Mouse (Mus musculus) intestine, postnatal 0 days (tissue): Measurements from ENCODE around the gene Ildr2. TPM values are rescaled to one million over a fixed set of nuclear protein-coding genes. Genes with fewer than 3 reads are reported as not detected.

Source experiments
- ATAC-seq: fragments of 200-750 bp; cut with Nextera tagmentation; 2 replicates; pipeline ENCODE4 v1.8.0; 2017; ENCODE audit warnings: mild to moderate bottlenecking, moderate TSS enrichment, moderate library complexity
- H3K27ac ChIP-seq: fragments of 300-500 bp; sonication (generic); 2 replicates; pipeline ENCODE4 v1.5.1; 2014; ENCODE audit warnings: mild to moderate bottlenecking, low read depth, low read length, moderate library complexity
- H3K27me3 ChIP-seq: fragments of 300-500 bp; sonication (generic); replicated peaks from 2 replicates; pipeline ENCODE4 v1.6.1; 2014; ENCODE audit warnings: low read length, mixed read lengths; ENCODE audit not compliant: control insufficient read depth, insufficient read depth
- H3K36me3 ChIP-seq: fragments of 300-500 bp; sonication (generic); 2 replicates; pipeline ENCODE4 v1.6.1; 2014; ENCODE audit warnings: mild to moderate bottlenecking, moderate library complexity; ENCODE audit not compliant: control insufficient read depth, insufficient read depth
- H3K4me1 ChIP-seq: fragments of 300-500 bp; sonication (generic); replicated peaks from 2 replicates; pipeline ENCODE4 v1.6.1; 2014; ENCODE audit warnings: antibody characterized with exemption, low read length, mixed read lengths; ENCODE audit not compliant: control insufficient read depth, insufficient read depth
- H3K4me2 ChIP-seq: fragments of 300-500 bp; sonication (generic); replicated peaks from 2 replicates; pipeline ENCODE4 v1.6.1; 2014; ENCODE audit warnings: low read depth, mild to moderate bottlenecking, moderate library complexity
- H3K4me3 ChIP-seq: fragments of 300-500 bp; sonication (generic); 2 replicates; pipeline ENCODE4 v1.5.1; 2014; ENCODE audit warnings: low read depth, low read length
- H3K9ac ChIP-seq: fragments of 300-500 bp; sonication (generic); 2 replicates; pipeline ENCODE4 v1.6.1; 2014; ENCODE audit warnings: mild to moderate bottlenecking, low read depth, low read length
- H3K9me3 ChIP-seq: fragments of 300-500 bp; sonication (generic); 2 replicates; pipeline ENCODE4 v1.6.1; 2016; ENCODE audit warnings: mixed run types; ENCODE audit not compliant: control insufficient read depth
- CTCF ChIP-seq: sonication (generic); IDR thresholded peaks from 2 replicates; pipeline ENCODE4 v1.5.1; 2016; ENCODE audit warnings: low read depth, mild to moderate bottlenecking, control low read depth, antibody characterized with exemption, moderate library complexity
- WGBS: fragments of 180-500 bp; shearing (Covaris S2); extraction: QIAGEN DNeasy Blood & Tissue Kit; methylation state at CpG from one replicate; pipeline ENCODE4 v1.1.7; 2014; 5-methylcytosine and 5-hydroxymethylcytosine counted together
- polyA plus RNA-seq: library from polyadenylated mRNA; unstranded; fragments of >200 nt; fragmentation: Nextera tagmentation; extraction: Ambion mirVana; gene quantifications from 2 replicates; pipeline ENCODE4 v1.2.1, GENCODE M21; 2015

The Ildr2 gene
- polyA plus RNA-seq, 1 experiment from 2014 or later, result 0.60 TPM

DNA sequence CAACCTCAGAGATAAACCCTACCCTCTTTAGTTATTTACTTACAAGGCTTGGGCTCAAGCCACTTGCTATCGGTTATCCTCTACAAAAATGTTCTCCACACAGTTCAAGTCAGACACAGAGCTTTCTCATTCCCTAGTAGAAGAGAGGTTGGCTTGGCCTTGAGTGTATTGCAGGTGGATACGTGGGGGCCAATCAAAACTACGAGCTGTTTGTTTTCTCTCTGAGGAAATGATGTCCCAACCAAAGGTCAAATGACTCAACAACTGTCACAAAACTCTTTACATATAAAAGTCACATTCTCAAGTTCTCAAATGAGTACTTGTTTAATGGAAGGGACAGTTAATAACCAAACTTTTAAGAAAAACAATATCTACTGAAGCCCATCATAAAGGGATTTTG, 39.1 kb downstream of the Ildr2 start:
- no peak for ATAC-seq
- H3K4me1 ChIP-seq, result no peaks in the 10 kb centered on the region
- TF ChIP-seq CTCF, result no peak

DNA sequence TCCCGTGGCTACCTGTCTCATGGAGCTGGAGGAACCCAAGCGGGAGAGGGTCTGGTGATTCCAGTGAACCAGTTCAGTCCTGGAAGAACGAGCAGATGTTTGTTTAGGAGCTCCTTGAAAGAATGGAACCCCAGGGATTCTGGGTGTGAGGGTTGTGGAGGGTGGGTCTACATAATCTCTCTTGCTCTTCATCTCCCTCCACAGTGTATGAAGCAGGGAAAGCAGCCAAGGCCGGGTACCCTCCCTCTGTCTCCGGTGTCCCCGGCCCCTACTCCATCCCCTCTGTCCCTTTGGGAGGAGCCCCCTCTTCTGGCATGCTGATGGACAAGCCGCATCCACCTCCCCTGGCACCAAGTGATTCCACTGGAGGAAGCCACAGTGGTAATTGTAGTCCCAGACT, 41.6 kb downstream of the Ildr2 start:
- Histone ChIP-seq H3K4me2 (no peak overlapping the region), H3K27ac (no peak overlapping the region), H3K4me1 (no peaks in the 10 kb centered on the region), H3K27me3 (no peaks in the 10 kb centered on the region), H3K9me3 (no peaks in the 10 kb centered on the region), H3K36me3 (no peaks in the 10 kb centered on the region), H3K4me3 (no peak overlapping the region), H3K9ac (no peak overlapping the region)
- ATAC-seq, result peak; percentile 45; the same call in 1 of the 2 replicates
- TF ChIP-seq CTCF, result no peak
- 62% methylated on average over 7 of the region's 7 CpGs for WGBS

More for the DNA sequence above, 39.1 kb downstream of the Ildr2 start:
- no peaks in the 10 kb centered on the region for H3K27me3 ChIP-seq
- H3K36me3 ChIP-seq, result no peaks in the 10 kb centered on the region
- no peak overlapping the region for H3K27ac ChIP-seq
- 45% methylated on average over 3 of the region's 3 CpGs for WGBS
- no peak overlapping the region for H3K4me2 ChIP-seq
- no peak overlapping the region for H3K9ac ChIP-seq
- H3K4me3 ChIP-seq, result no peak overlapping the region
- H3K9me3 ChIP-seq, result no peaks in the 10 kb centered on the region

DNA sequence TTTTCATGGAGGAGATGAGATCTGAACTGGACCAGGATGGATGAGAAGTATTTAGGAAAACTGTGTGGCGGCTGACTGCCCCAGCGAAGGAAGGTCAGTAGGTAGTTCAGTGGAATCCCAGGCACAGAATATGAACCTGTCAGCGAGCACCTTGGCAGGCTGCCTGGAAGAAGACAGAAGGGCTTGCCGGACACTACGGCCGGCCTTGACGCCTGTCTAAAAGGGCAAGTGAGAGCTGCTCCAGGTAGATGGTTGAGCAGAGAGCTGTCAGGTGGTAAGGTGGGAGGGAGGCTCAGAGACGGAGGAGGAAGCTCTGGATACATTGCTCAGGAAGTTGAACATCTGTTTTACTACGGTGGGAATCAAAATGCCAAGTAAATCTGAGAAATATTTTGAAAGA, 42.4 kb downstream of the Ildr2 start:
- Histone ChIP-seq H3K27me3 (no peaks in the 10 kb centered on the region), H3K9me3 (no peaks in the 10 kb centered on the region), H3K4me3 (no peak overlapping the region), H3K4me2 (no peak overlapping the region), H3K36me3 (no peaks in the 10 kb centered on the region), H3K4me1 (no peaks in the 10 kb centered on the region), H3K27ac (no peak overlapping the region), H3K9ac (no peak overlapping the region)
- no peak for TF ChIP-seq CTCF
- WGBS, result 85% methylated on average over 9 of the region's 9 CpGs
- no peak for ATAC-seq

- H3K27ac ChIP-seq, result no peak overlapping the region
- H3K4me3 ChIP-seq, result no peak overlapping the region
- no peak for TF ChIP-seq CTCF
- 76% methylated on average over 8 of the region's 8 CpGs for WGBS
- H3K4me2 ChIP-seq, result no peak overlapping the region
- no peaks in the 10 kb centered on the region for H3K36me3 ChIP-seq
- no peak overlapping the region for H3K9ac ChIP-seq
- H3K9me3 ChIP-seq, result no peaks in the 10 kb centered on the region
- no peaks in the 10 kb centered on the region for H3K27me3 ChIP-seq
- ATAC-seq, result no peak
- no peaks in the 10 kb centered on the region for H3K4me1 ChIP-seq
Measured at GRCm38 (mm10) chr1:166296971-166297370, 43.0 kb downstream of the Ildr2 start.

DNA sequence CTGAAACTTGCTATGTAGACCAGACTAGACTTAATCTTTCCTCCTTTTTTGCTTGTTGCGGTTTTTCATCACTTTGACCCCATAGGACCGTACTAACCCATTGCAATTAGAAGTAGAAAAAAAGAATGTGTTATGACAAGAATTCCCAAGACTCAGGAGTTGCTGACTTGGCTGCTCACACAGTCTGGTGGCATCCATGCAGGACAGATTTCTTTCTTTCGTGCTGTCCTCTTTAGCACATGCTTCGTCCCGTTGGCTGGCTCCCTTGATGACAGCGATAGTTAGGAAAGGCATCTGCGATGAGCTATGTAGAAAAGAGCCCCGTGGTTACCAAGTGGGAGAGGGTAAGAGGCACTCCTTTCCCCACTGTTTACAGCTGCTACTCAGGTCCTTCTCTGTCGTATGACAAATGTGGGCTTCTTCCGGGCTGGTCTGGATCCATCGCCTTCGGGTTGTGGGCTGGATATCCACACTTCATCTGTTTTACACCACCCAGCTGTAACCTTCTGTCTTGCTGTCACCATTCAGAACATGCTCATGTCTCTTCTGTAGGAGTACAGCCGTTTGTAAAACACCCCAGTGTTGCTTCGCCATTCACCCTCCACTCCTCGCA, 43.7 kb downstream of the Ildr2 start:
- 61% methylated on average over 15 of the region's 15 CpGs for WGBS
- H3K4me2 ChIP-seq, result no peak overlapping the region
- no peaks in the 10 kb centered on the region for H3K27me3 ChIP-seq
- no peak overlapping the region for H3K4me3 ChIP-seq
- H3K27ac ChIP-seq, result no peak overlapping the region
- no peak for ATAC-seq
- no peak for TF ChIP-seq CTCF
- no peaks in the 10 kb centered on the region for H3K4me1 ChIP-seq
- H3K36me3 ChIP-seq, result no peaks in the 10 kb centered on the region
- no peak overlapping the region for H3K9ac ChIP-seq
- no peaks in the 10 kb centered on the region for H3K9me3 ChIP-seq

GRCm38 (mm10) chr1:166298884-166299283, 44.9 kb downstream of the Ildr2 start:
- H3K4me2 ChIP-seq, result no peak overlapping the region

DNA sequence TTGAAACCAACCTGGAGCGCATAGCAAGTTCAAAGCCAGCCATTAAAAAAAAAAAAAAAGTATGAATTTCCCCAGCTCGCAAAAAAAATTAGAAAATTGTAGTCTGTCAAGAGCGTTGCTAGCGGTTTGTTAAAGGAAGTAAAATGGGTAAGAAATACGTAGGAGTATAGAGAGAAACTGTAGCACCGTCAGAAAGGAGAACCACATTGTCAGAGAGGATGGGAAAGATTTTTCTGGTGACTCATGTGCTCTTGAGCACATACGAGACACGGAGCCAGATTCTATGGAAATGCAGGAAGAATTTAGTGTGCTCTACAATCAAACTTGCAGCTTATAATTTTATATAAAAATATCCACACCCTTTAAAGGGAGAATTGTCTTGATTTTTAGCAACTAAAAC, 45.9 kb downstream of the Ildr2 start:
- Histone ChIP-seq H3K27me3 (no peaks in the 10 kb centered on the region), H3K27ac (no peak overlapping the region), H3K4me3 (no peak overlapping the region), H3K36me3 (no peaks in the 10 kb centered on the region), H3K9ac (no peak overlapping the region), H3K4me2 (no peak overlapping the region), H3K9me3 (no peaks in the 10 kb centered on the region), H3K4me1 (no peaks in the 10 kb centered on the region)
- no peak for TF ChIP-seq CTCF
- ATAC-seq, result no peak
- 82% methylated on average over 8 of the region's 8 CpGs for WGBS

More at GRCm38 (mm10) chr1:166298884-166299283, 44.9 kb downstream of the Ildr2 start:
- Histone ChIP-seq H3K9ac (no peak overlapping the region), H3K27ac (no peak overlapping the region), H3K4me3 (no peak overlapping the region), H3K4me1 (no peaks in the 10 kb centered on the region), H3K27me3 (no peaks in the 10 kb centered on the region), H3K9me3 (no peaks in the 10 kb centered on the region), H3K36me3 (no peaks in the 10 kb centered on the region)
- WGBS, result 93% methylated on average over 2 of the region's 2 CpGs
- no peak for TF ChIP-seq CTCF
- no peak for ATAC-seq
